Mouse (Mus musculus): ENCODE results near the gene Slc12a1.

GRCm38 (mm10) chr2:125247962-125248235 is 95.6 kb downstream of the Slc12a1 start:
- TF ChIP-seq CTCF (IDR thresholded peaks at IDR 0.05; ENCODE audit: low read depth) (no peak), EP300 (optimal IDR thresholded peaks at IDR 0.05) (no peak)
